Mouse (Mus musculus) myocyte (in vitro differentiated cells): ENCODE results near the gene Rxra. TPM values are rescaled to one million over a fixed set of nuclear protein-coding genes. Genes with fewer than 3 reads are reported as not detected.

Experiments
- H3K27me3 ChIP-seq: one replicate; pipeline ENCODE4 v1.6.1; 2011; ENCODE audit not compliant: control insufficient read depth, insufficient read depth, insufficient read length
- H3K36me3 ChIP-seq: one replicate; pipeline ENCODE4 v1.6.1; 2011; ENCODE audit not compliant: control insufficient read depth, insufficient read depth
- H3K4me2 ChIP-seq: one replicate; pipeline ENCODE4 v1.6.1; 2011; ENCODE audit warnings: low read depth, control low read depth
- H3K4me3 ChIP-seq: one replicate; pipeline ENCODE4 v1.5.1; 2011; ENCODE audit warnings: mild to moderate bottlenecking, control low read depth, moderate library complexity
- H3K79me2 ChIP-seq: one replicate; pipeline ENCODE4 v1.6.1; 2011; ENCODE audit not compliant: control insufficient read depth, insufficient read depth
- H3ac ChIP-seq: one replicate; pipeline ENCODE4 v1.6.1; 2011; ENCODE audit not compliant: control insufficient read depth, insufficient read length
- CEBPB ChIP-seq: IDR thresholded peaks from 2 replicates; pipeline ENCODE4 v1.6.1; 2011; ENCODE audit warnings: mild to moderate bottlenecking, moderate library complexity; ENCODE audit not compliant: poor library complexity, insufficient read depth, severe bottlenecking
- E2F4 ChIP-seq: IDR thresholded peaks from one replicate; pipeline ENCODE4 v1.6.1; 2011; ENCODE audit warnings: mild to moderate bottlenecking, control low read depth, moderate library complexity; ENCODE audit not compliant: insufficient read depth
- MAX ChIP-seq: IDR thresholded peaks from one replicate; pipeline ENCODE4 v1.6.1; 2011; ENCODE audit warnings: low read depth, mild to moderate bottlenecking, control low read depth
- MYOD1 ChIP-seq, 3 experiments: IDR thresholded peaks; one replicate each; pipeline ENCODE4 v1.6.1; 2011; ENCODE audit warnings: control low read depth in 2 of 3, low read depth in 2 of 3, mild to moderate bottlenecking in 2 of 3, moderate library complexity in 1 of 3; ENCODE audit not compliant: insufficient read length in 2 of 3, control insufficient read depth in 1 of 3
- MYOG ChIP-seq, 3 experiments: IDR thresholded peaks; one replicate each; pipeline ENCODE4 v1.6.1; 2011; ENCODE audit warnings: control low read depth in 2 of 3, low read depth in 2 of 3, mild to moderate bottlenecking in 2 of 3; ENCODE audit not compliant: insufficient read length in 2 of 3, control insufficient read depth in 1 of 3, insufficient read depth in 1 of 3
- POLR2A ChIP-seq: IDR thresholded peaks from one replicate; pipeline ENCODE4 v1.6.1; 2011; ENCODE audit warnings: low read depth, mild to moderate bottlenecking, control low read depth, moderate library complexity; ENCODE audit not compliant: insufficient read length
- POLR2AphosphoS2 ChIP-seq: IDR thresholded peaks from one replicate; pipeline ENCODE4 v1.6.1; 2011; ENCODE audit warnings: low read depth, control low read depth; ENCODE audit not compliant: insufficient read length
- REST ChIP-seq: IDR thresholded peaks from one replicate; pipeline ENCODE4 v1.6.1; 2011; ENCODE audit warnings: mild to moderate bottlenecking, control low read depth, moderate library complexity; ENCODE audit not compliant: insufficient read depth, insufficient read length
- SRF ChIP-seq: IDR thresholded peaks from one replicate; pipeline ENCODE4 v1.6.1; 2011; ENCODE audit warnings: low read depth; ENCODE audit not compliant: control insufficient read depth, insufficient read length
- TCF12 ChIP-seq: IDR thresholded peaks from one replicate; pipeline ENCODE4 v1.6.1; 2011; ENCODE audit warnings: mild to moderate bottlenecking, control low read depth; ENCODE audit not compliant: poor library complexity, insufficient read depth, severe bottlenecking
- TCF3 ChIP-seq: IDR thresholded peaks from one replicate; pipeline ENCODE4 v1.6.1; 2011; ENCODE audit warnings: low read depth, control low read depth; ENCODE audit not compliant: insufficient read length
- USF1 ChIP-seq: IDR thresholded peaks from one replicate; pipeline ENCODE4 v1.6.1; 2011; ENCODE audit warnings: low read depth, mild to moderate bottlenecking, control low read depth, moderate library complexity
- polyA plus RNA-seq: library from polyadenylated mRNA; unstranded; fragments of >200 nt; fragmentation: generic; extraction: Trizol; gene quantifications from one replicate; pipeline ENCODE4 v1.2.1, GENCODE M21; 2012; ENCODE audit warnings: missing spikeins

Gene Rxra
- polyA plus RNA-seq, 1 experiment, result 22.0 TPM

DNA sequence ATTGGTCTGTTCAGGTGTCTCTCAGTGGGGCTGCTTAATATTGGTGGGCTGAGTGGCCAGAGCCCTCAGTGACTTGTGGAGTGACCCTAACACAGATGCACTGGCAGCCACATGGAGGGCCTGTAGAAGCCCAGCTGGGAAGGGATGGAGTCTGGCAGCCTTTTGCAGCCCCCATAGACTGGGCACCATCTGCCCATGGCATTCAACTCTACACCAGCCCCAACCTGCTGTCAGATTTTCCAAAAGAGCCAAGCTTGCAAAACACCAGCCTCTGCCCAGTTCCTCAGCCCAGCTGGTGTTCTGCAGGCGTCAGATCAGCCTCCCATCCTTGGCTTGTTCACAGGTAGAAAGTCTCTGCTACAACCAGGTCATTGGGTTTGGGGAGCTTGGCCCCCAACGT, 70.6 kb downstream of the Rxra start:
- Histone ChIP-seq H3K79me2 (no peaks in the 10 kb centered on the region), H3K4me2 (no peak overlapping the region), H3K4me3 (no peak overlapping the region), H3K27me3 (no peaks in the 10 kb centered on the region), H3ac (no peak overlapping the region), H3K36me3 (no peaks in the 10 kb centered on the region)
- TF ChIP-seq POLR2AphosphoS2 (no peak), USF1 (no peak)

DNA sequence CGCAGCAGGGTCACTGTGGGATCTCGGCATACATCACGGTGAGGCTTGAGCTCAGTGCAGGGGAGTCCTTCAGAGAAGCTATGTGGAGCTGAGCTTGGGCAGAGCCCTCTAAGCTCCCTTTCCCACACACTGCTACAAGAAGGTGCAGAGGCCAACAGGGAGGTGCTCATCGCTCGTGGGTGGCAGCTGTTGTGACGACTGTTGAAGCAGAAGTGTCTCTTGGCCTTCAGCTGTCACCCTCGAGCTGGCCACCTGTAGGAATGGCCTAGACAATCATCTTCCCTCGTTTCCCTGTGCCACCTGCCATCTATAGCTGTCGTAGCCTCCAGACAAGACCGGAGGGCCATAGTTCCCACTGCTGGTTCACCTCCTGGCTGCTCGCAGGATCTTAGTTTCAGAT, 72.7 kb downstream of the Rxra start:
- TF ChIP-seq MAX (no peak), USF1 (no peak), MYOG (IDR thresholded peaks at IDR 0.05; ENCODE audit: control insufficient read depth in 1 of 3, insufficient read depth in 1 of 3, insufficient read length in 2 of 3, low read depth in 2 of 3) (peak in 2 of 3 experiments; percentile 53 to 84), E2F4 (no peak), TCF12 (no peak), CEBPB (no peak), POLR2AphosphoS2 (no peak), POLR2A (no peak), MYOD1 (IDR thresholded peaks at IDR 0.05; ENCODE audit: control insufficient read depth in 1 of 3, insufficient read length in 2 of 3, low read depth in 2 of 3) (peak in 2 of 3 experiments; percentile 49 to 91), REST (no peak), SRF (no peak), TCF3 (peak; percentile 62)
- Histone ChIP-seq H3K79me2 (no peaks in the 10 kb centered on the region), H3K36me3 (no peaks in the 10 kb centered on the region), H3K4me3 (no peak overlapping the region), H3K27me3 (no peaks in the 10 kb centered on the region), H3ac (no peak overlapping the region), H3K4me2 (no peak overlapping the region)

DNA sequence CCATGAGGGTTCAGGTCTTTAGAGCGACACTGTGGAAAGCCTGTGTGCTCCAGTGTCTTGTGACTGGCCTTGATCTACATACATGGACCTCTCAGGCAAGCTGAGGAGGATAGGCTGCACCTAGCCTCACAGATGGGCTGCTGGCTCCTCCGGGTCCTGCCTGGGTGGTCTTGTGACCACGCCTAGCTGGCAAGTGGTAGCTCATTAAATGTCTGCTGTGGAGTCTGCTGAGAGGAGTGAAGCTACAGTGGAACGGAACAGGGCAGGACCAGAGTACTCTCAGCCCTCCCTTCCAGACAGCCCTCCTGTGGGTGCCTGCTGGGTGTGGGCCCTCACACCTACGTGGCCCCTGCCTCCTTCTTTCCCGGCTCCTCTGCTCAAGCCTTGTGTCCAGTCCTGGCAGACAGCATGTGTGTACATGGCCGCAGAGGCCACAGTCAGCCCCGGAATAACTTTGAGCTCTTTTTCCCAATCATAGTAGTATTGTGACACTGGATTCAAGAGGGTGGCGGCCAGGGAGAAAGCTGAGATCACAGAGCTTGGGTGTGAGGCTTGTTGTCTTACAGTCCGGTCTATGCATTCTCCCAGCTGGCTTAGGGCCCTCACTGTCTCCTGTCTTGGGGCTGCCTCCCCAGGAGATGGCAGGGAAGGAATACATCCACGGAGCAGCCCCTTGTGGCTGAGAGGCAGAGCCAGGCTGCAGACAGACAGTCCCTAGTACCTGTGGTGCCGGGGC, 74.3 kb downstream of the Rxra start:
- TF ChIP-seq REST, result no peak
- no peak for TF ChIP-seq MAX
- TF ChIP-seq E2F4, result no peak
- TF ChIP-seq TCF12, result no peak
- TF ChIP-seq POLR2AphosphoS2, result no peak
- TF ChIP-seq USF1, result no peak
- Histone ChIP-seq H3ac (no peak overlapping the region), H3K4me3 (no peak overlapping the region), H3K36me3 (no peaks in the 10 kb centered on the region), H3K4me2 (no peak overlapping the region), H3K27me3 (no peaks in the 10 kb centered on the region), H3K79me2 (no peaks in the 10 kb centered on the region)

DNA sequence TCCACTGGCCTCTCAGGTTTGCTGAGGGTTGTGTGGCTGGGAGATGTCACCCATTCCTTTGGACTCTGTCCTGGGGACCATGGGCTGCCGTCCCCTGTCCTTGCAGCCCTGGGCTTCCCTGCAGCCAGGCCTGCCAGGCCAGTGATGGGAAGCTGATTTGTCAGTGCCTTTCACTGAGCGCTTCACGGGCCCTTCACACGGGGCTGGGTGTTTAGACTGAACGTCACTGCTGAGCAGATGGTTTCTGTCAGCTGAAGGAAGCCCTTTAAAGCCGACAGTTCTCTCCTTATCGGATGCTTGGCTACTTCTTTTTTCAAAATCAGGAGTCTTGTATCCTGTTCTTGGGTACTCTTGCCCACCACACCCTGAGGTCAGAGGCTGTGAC, 74.9 kb downstream of the Rxra start:
- Histone ChIP-seq H3ac (no peak overlapping the region), H3K27me3 (no peaks in the 10 kb centered on the region), H3K79me2 (no peaks in the 10 kb centered on the region), H3K4me3 (no peak overlapping the region), H3K36me3 (no peaks in the 10 kb centered on the region), H3K4me2 (no peak overlapping the region)
- TF ChIP-seq E2F4 (no peak), POLR2AphosphoS2 (no peak), CEBPB (no peak), TCF3 (no peak), MAX (no peak), REST (no peak), MYOD1 (IDR thresholded peaks at IDR 0.05; ENCODE audit: control insufficient read depth in 1 of 3, insufficient read length in 2 of 3, low read depth in 2 of 3) (no peak), USF1 (no peak), POLR2A (no peak), SRF (no peak), MYOG (IDR thresholded peaks at IDR 0.05; ENCODE audit: control insufficient read depth in 1 of 3, insufficient read depth in 1 of 3, insufficient read length in 2 of 3, low read depth in 2 of 3) (no peak), TCF12 (no peak)

DNA sequence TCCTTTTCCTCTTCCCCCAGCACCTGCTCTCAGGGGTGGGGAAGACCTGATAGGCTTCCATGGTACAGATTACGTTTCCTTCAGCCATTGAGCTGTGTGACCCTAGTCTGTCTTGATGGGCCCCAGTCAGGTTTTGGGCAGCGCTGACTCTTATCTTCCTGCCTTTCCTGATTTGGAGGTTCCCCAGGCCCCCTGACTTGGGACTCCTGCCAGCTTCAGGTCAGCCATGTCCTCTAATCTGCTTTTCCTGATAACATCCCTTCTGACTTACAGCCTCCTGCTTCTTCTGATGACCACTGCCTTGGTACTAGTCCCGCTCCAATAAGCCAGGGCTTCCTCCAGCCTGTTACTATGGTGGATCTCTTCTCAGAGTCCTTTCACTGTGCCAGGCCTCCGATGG, 75.6 kb downstream of the Rxra start:
- no peaks in the 10 kb centered on the region for H3K36me3 ChIP-seq
- no peak for TF ChIP-seq USF1
- no peak for TF ChIP-seq SRF
- TF ChIP-seq REST, result no peak
- no peak for TF ChIP-seq POLR2A
- no peak for TF ChIP-seq TCF3
- TF ChIP-seq E2F4, result no peak
- no peak for TF ChIP-seq MYOG (IDR thresholded peaks at IDR 0.05; ENCODE audit: control insufficient read depth in 1 of 3, insufficient read depth in 1 of 3, insufficient read length in 2 of 3, low read depth in 2 of 3)
- TF ChIP-seq MAX, result no peak

More for the DNA sequence above, 75.6 kb downstream of the Rxra start:
- H3K4me3 ChIP-seq, result no peak overlapping the region
- H3ac ChIP-seq, result no peak overlapping the region
- no peak overlapping the region for H3K4me2 ChIP-seq
- H3K27me3 ChIP-seq, result no peaks in the 10 kb centered on the region
- H3K79me2 ChIP-seq, result no peaks in the 10 kb centered on the region
